Mouse (Mus musculus) granulocyte monocyte progenitor cell, adult 5-6 weeks (primary cell): Measurements from ENCODE around the gene Catsperg1. TPM values are rescaled to one million over a fixed set of nuclear protein-coding genes. Genes with fewer than 3 reads are reported as not detected.

ENCODE experiments used
- ATAC-seq: replicated peaks from 2 replicates; pipeline ENCODE4 v1.8.0; 2016; ENCODE audit warnings: mild to moderate bottlenecking, moderate TSS enrichment, inconsistent platforms; ENCODE audit not compliant: poor library complexity, severe bottlenecking
- total RNA-seq, 2 experiments: library from RNA; stranded (forward) in 1 of 2; stranded (reverse) in 1 of 2; fragments of 200-712, 200-1000 nt in 1 of 2; fragments of >200 nt in 1 of 2; fragmentation: Nextera tagmentation in 1 of 2; gene quantifications; 2 replicates each; pipeline ENCODE4 v1.2.3; 2014 to 2017

The Catsperg1 gene
- total RNA-seq, 2 experiments from 2014 or later: 0.49 TPM; not detected in 1

DNA sequence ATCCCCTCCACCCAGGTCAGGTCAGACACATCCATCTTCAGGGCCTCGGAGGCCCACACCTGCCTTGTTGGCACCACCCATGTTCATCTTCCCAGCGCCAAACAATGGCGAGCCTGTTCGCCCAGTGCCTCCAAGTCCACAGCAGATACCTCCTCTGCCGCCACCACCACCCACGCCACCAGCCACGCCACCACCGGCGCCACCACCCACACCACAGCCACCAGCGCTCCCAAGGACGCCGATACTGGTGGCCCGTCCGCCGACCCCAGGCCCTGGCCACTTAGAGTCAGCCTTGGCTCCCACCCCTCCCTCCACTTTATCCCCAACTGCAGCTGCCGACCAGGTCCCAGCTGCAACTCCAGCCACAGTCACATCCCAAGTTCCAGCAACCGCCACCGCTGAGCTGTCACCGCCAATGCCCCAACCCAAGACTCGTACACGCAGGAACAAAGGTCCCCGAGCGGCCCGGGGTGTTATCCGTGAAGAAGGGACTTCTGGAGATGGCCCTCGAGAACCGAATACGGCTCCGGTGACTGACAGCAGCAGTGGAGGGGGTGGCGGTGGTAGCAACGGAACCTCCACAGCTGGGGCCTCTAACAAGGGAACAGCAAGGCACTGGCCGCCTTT is 41.3 kb downstream of the Catsperg1 start:
- ATAC-seq: no peak

DNA sequence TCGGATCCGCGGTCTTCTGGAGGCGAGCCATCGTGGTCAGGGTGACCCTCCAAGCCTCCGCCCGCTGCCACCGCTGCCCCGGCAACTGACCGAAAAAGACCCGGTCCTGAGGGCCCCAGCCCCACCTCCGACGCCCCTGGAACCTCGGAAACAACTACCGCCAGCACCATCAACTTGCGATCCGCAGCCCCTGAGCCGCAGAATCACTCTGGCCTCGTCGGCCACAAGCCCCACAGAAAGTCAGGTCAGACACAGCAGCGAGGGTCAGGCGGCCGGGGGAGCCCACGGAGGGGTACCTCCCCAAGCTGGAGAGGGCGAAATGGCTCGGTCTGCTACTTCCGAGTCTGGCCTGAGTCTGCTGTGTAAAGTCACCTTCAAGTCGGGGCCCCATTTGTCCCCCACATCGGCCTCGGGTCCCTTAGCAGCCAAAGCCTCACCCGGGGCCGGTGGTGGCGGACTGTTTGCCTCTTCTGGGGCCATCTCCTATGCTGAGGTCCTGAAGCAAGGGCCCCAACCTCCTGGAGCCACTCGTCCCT is 42.2 kb downstream of the Catsperg1 start:
- ATAC-seq: no peak

DNA sequence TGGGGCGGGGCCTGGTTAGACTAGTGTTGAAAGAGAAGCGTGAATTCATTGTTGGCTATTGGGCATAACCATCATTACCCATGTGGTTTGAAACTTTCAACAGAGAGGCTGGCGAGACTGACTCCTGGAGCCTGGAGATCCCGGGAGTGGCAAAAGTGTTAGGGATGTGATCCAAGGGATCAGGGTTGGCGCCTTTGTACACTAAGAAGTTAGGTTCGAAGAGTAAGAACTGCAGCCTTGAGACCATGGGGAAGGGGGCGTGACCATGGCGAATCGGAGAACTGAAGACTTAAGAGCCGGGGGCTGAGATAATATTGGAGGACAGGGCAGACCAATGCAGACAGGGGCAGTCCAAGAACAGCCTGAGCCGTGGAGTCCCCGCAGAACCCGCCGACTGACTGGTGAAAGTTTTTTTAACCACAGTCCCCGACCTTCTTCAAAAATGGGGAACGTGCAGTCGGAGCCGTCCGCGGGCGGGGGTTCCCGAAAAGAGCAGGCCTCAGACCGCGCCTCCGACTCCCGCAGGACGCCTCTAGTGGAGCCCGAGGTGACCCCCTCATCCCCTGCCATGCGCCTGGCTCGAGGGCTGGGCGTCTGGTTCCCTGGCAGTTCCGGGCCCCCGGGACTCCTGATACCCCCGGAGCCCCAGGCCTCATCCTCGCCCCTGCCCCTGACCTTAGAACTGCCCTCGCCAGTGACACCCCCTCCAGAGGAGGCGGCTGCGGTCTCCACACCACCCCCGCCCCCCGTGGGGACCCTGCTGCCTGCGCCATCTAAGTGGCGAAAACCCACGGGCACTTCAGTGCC is 42.9 kb downstream of the Catsperg1 start:
- peak; percentile 40 for ATAC-seq

DNA sequence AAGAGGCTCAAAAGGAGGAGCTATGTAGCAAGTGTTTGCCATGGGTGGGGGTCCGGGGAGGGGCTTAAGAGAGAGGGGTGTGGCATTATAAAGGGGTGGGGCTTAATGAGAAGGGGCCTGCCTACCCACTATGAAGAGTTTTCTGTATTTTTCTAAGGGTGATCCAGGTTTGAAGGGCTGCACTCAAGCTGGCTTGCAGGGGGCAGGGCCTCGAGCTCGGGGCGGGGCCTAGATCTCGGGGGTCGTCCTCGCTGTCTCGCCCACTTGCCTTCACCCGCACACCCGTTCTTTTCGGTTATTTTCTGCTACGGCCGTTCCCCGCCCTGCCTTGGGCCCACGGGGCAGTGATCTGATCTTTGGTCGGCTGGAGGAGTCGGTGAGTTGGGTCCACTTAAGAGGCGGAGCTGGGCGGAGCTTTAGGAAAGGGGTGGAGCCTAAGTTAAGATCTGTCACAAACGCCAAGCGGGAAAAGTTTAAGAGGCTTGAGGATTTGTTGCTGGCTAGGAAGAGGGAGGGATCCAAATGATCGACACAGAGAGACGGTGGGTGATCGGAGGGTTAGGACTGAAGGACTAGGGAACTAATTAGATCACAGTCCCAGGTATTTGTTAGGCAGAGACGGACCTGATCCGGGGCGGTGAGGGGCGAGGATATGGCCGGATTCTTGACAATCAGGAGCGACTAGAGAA is 43.6 kb downstream of the Catsperg1 start, which contains the start of the genes Ggn and Spred3:
Gene Ggn (plus strand): TSS at position 145 of the 689 bp plus-strand sequence.
Gene Spred3 (minus strand): TSS at position 346 of the 689 bp plus-strand sequence.
- ATAC-seq: peak; percentile 46

DNA sequence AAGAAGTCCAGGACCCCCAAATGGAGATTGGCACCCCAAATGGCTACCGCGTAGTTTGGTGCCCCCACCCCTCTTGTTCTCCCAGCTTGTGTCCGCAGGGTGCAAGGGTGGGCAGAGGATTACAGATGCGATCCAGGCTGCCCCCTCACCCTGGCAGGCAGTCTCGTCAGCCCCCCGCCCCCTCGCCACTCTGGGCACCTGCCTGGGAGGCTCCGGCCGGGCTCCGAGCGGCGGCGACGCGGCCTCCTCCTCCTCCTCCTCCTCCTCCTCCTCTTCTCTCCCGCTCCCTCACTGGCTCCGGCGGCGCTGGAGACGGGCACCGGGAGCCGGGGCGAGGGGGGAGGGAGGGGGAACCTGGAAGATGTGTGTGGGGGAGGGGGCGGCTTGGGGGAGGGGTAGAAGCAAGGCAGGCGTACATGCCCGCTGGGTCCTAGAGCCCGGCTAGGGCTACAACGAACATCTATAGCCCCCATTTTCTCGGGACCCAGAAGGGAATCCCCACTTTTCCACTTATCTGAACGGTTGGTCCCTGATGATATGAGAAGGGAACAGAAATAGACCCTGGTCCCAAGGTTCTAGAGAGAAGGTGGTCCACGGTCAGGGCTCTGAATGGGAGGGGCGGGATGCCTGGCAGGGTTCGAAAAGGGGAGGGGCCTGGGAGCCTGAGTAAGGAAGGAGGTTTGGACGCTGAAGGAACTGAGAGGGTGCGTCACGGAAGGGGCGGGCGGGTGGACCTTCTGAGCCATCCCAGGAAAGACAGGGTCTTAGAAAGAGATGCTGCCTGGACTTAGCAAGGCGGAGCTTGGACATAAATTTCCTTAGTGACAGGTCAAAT is 44.4 kb downstream of the Catsperg1 start:
- ATAC-seq: peak; percentile 54

DNA sequence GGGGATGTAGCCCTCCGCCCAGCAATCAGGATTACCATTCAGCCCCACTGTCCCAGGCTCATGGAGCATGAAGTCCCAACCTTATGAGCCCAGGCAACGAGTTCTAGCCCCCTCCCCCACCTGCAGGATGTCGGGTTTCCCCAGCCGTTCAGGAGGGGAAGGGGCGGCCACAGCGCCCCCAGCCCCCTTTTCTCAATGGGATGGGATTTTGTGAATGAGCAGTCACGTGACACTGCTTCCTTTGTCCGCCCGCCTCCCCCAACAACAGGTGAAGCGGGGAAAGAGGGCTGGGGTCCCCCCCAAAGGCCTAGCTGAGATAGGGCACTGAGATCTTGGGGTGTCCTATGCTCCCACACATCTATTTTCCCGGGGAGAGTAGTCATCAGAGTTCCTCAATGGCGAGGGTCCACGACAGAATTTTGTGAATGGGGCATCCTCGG is 45.0 kb downstream of the Catsperg1 start:
- no peak for ATAC-seq

DNA sequence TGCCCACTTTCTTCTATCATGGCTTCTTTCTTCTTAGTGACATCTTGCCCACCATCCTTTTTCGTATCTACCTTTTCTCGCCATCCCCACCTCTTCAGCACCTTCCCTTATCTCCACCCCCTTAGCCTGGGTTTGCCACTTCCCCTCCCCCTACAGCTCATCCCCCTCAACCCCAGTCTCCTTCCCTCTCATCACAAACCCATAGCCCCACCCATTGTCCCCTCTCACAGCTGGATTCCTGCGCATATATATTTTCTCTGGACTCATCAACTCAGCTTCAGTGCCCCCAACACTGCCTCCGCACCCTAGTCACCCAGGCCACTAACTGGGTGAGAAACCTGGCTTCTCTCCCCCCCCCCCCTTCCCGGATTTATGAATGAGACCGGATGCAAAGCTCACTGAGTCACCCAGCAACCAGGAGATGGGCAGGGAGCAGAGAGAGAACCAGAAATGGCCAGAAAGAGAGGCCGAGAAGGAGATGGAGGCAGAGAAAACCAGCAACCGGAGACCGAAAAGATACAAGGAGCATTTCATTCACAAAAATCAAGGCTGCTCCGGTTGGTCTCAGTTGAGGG is 45.6 kb downstream of the Catsperg1 start:
- no peak for ATAC-seq

DNA sequence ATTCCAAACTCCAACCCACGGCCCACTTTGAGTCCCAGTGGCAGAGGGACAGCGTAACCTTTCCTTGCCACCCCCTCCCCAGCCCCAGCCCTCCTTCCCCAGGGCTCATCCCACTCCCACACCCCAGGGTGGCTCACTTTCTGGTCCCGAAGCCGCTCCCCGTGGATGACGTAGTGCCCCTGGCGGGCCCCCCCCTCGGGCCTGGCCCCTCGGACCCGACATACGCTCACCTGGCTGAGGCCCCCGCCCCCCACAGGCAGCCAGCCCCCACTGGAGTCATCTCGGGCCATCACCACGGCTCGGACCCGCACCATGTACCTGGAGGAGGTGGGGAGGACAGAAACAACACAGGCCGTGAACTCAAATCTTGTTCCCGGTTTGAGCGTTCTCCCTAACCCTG is 46.2 kb downstream of the Catsperg1 start:
- ATAC-seq: no peak

DNA sequence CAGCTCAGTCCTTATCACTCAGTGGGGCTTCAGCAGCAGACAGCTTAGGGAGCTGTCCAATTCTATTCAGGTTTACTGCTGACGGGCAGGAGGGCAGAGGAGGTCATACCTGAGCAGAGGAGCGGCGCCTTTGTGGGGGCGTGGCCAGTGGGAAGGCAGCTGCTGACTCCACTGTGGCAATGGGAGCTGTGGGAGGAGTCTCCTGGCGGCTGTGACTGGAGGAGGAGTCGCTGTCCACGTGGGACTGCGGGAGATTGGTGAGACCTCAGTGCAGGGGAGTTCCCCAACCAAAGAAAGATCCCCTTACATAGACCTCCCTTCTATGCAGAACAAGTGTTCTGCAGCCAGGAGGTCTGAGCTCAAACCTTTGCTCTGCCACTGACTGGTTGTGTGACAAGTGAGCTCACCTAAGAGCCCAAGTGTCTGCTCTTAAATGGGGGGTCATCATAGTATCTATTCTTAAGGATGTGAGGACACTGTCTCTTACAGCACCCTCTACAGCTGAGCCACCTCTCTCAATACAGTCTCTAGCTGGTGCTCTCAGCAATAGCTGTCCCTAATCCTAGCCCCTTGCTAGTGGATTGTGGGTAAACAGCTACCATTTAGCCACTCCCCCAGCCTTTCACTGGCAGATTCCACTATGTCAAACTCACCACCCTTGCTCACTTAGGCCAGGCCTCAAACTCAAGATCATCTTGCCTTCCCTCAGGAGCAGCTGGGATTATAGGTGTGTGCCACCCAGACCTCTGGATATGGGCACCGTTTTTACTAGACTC is 50.9 kb downstream of the Catsperg1 start:
- ATAC-seq: peak; percentile 96

DNA sequence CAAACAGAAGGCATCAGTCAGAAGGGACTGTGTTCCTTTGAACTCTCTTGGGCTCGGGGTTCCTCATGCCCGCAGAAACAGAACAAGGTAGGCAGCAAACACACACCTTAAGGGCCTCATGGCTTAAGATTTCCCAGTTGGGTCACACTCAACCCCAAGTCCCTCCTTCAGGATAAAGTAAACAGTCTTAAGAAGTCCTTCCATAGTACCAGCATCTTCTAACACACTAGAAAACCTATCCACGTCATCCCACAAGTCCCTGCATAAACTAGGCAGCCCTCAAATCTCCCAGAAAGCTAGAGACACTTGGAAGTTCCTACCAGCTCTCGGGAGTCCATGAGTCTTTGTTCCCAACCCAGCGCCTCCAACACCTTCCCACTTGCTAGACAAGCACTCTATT is 51.5 kb downstream of the Catsperg1 start:
- no peak for ATAC-seq

DNA sequence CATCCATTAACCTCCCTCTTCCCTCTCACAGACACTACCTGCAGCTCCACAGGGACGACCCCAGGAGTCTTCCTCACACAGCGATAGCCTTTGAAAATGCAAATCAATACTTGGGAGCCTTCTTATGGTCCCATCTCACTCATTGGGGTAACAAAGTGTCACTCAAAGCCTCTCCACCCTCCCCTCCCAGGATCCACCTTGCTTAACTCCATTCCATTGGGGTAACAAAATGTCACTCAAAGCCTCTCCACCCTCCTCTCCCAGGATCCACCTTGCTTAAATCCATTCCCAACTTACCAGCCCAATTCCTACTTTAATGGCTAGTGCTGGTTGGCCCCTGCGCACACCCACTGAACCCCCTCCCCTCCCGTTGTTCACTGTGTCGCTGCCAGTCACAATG is 55.6 kb downstream of the Catsperg1 start:
- no peak for ATAC-seq

DNA sequence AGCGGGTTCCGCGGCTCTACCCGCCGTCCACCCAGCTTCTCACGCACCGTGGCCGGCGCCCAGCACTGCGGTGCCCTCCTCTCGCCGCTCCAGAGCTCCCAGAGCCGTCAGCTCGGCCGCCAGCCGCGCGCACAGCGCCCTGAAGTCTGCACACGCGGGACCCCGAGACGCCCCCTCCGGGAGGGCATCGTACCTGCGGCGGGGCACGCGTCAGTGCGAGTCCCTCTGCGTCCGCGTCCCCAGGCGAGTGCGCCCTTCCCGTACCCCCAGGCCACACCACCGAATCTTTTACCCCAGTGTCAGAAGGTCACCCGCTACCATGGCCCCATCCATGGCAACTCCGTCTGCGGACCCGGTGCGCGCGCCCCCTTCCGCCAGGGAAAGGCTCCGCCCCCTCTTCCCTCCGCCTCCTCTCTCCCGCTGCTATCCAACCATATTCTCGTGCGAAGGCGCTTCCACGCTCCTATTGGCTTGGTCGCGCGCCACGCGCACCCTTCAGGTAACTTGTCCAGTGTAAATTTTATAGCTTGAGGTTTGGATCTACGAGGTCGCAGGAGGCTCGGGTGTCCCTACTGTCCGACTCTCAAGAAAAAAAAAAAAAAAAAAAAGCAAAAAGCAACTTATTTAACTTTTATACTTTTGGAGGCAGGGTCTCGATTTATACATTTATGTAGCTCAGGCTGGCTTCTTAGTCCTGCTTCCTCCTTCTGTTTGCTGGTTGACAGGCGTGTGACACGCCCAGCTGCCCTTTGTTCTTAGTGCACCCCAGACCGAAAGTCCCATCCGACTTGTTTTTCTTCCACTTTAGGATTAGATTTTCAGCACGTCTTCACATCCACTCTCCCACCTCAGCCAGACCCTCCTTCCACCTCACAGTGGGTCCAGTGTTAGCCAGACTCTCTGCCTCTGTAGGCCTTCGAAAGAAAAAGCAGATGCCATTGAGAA is 57.7 kb downstream of the Catsperg1 start, which contains the start of gene Fam98c:
Gene Fam98c (minus strand): TSS at position 397 of the 945 bp plus-strand sequence.
- ATAC-seq: peak; percentile 87

DNA sequence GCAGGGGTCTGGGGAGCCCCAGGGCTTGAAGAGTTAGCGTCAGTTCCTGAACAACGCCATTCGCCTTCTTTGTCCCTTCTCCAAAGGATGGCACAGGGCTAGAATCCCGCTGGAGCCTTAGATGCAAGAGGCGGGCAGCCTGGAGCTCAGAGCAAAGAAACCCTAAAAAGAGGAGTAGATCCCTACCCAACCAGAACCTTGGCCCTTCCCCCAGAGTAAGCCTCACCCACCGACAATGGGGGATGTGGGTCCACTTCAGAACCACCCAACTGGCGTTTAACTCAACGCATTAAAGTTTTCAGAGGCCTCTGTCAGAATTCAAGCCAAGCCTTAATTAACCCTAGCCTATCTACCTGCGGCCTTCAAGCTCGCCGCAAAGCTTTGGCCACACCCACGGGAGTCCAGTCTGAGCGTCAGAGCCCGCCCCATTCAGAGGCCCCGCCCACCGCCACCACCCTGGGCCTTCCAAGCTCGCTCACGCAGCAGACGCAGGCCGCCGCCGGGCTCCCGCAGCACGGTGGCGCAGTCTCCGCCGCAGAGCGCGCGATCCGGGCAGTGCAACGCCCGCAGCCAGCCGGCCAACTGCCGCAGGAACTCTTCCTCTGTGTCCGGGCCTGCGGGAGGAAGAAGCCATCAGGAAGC is 58.5 kb downstream of the Catsperg1 start:
- ATAC-seq: peak; percentile 72

DNA sequence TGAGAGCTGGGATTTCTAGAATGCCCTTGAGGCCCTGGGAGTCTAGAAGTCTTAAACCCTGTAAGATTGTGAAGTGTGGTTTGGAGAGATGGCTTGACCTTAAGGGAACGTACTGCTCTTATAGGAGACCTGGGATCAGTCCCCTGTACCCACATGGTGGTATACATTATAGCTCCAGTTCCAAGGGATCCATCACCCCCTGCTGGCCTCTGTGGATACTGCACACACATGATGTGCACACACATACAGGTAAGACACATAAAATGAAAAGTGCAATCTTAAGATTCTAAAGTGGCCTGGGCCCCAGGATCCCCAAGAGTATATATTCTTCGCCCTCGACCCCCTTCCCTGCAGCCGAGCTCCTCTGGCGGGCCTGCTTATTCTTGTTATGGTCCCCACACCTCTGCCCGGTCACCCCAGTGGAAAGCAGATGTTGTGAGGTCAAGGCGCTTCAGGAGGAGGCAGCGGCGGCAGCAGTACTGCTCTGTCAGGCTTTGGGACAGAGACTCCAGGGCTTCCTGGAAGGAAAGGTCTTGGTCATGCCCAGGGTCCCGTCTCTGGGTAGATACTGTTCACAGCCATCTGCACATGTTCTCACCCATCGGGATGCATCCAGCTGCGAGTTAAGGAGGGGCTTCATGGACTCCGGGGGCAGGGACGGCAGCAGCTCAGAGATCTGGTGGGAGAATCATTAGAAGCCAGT is 59.7 kb downstream of the Catsperg1 start:
- no peak for ATAC-seq

DNA sequence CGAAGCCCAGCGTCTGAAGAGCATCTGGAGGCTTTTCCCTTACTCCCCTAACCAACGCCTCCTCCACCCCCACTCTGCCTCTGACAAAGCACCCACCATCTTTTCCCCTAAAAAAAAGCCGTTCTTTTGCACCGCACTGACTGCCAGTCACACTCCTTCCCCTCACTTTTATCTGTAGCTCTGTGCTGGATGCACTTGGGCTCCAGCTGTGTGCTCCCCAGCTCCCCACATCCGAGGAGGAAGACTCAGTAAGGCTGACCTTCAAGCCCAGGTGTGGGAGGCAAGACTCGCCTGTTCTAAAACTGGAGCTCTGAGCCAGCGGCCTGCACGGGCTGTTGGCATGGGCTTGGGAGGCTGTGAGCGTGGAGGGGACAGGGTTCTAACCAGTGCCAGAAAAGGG is 62.3 kb downstream of the Catsperg1 start:
- no peak for ATAC-seq

DNA sequence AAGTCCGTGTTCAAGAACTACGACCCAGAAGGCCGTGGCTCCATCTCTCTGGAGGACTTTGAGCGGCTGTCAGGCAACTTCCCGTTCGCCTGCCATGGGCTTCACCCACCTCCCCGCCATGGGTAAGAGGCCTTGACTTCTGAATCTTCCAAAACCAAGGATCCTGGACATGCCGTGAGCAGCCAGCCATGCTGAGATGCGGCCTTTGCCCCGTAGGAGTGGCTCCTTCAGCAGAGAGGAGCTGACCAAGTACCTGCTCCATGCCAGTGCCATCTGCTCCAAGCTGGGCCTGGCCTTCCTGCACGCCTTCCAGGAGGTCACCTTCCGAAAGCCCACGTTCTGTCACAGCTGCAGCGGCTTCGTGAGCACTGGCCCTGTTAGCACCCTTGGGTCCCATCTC is 65.1 kb downstream of the Catsperg1 start:
- ATAC-seq: no peak
